Mouse (Mus musculus) forebrain, postnatal 0 days (tissue): Measurements from ENCODE around the gene Irgc1. TPM values are rescaled to one million over a fixed set of nuclear protein-coding genes. Genes with fewer than 3 reads are reported as not detected.
"Not testable (repeated sequence)": the region's sequence is repeated elsewhere in the genome, so short reads cannot be mapped to it uniquely, and the experiment has no call there.

Experiments used
- ATAC-seq: fragments of 200-750 bp; cut with Nextera tagmentation; 2 replicates; pipeline ENCODE4 v1.8.0; 2017; ENCODE audit warnings: mild to moderate bottlenecking, moderate library complexity
- DNase-seq: peaks from one replicate; pipeline ENCODE4 v3.0.0-alpha.2; 2015
- H3K27ac ChIP-seq: fragments of 300-500 bp; sonication (generic); 2 replicates; pipeline ENCODE4 v1.5.1; 2014; ENCODE audit warnings: low read depth, mild to moderate bottlenecking, antibody characterized with exemption, low read length, moderate library complexity, mixed read lengths
- H3K27me3 ChIP-seq: fragments of 300-500 bp; sonication (generic); 2 replicates; pipeline ENCODE4 v1.6.1; 2014; ENCODE audit warnings: mild to moderate bottlenecking, low read length, mixed read lengths; ENCODE audit not compliant: insufficient read depth
- H3K36me3 ChIP-seq: fragments of 300-500 bp; sonication (generic); 2 replicates; pipeline ENCODE4 v1.6.1; 2014; ENCODE audit warnings: mild to moderate bottlenecking, moderate library complexity; ENCODE audit not compliant: insufficient read depth
- H3K4me1 ChIP-seq: fragments of 300-500 bp; sonication (generic); 2 replicates; pipeline ENCODE4 v1.6.1; 2014; ENCODE audit warnings: antibody characterized with exemption; ENCODE audit not compliant: insufficient read depth
- H3K4me2 ChIP-seq: fragments of 300-500 bp; sonication (generic); 2 replicates; pipeline ENCODE4 v1.6.1; 2014; ENCODE audit warnings: low read depth, mild to moderate bottlenecking, moderate library complexity
- H3K4me3 ChIP-seq: fragments of 300-500 bp; sonication (generic); 2 replicates; pipeline ENCODE4 v1.5.1; 2014; ENCODE audit warnings: low read depth, low read length, mixed read lengths
- H3K9ac ChIP-seq: fragments of 300-500 bp; sonication (generic); 2 replicates; pipeline ENCODE4 v1.6.1; 2014; ENCODE audit warnings: mild to moderate bottlenecking
- H3K9me3 ChIP-seq: fragments of 300-500 bp; sonication (generic); 2 replicates; pipeline ENCODE4 v1.6.1; 2016; ENCODE audit warnings: low read length
- CTCF ChIP-seq: sonication (generic); IDR thresholded peaks from 2 replicates; pipeline ENCODE4 v1.5.1; 2016; ENCODE audit warnings: antibody characterized with exemption, control low read depth, low read depth
- WGBS: fragments of 180-500 bp; shearing (Covaris S2); extraction: QIAGEN DNeasy Blood & Tissue Kit; methylation state at CpG from one replicate; pipeline ENCODE4 v1.1.7; 2014; 5-methylcytosine and 5-hydroxymethylcytosine counted together
- polyA plus RNA-seq: library from polyadenylated mRNA; unstranded; fragments of >200 nt; fragmentation: Nextera tagmentation; extraction: Ambion mirVana; gene quantifications from 2 replicates; pipeline ENCODE4 v1.2.1, GENCODE M21; 2015
- total RNA-seq: library from RNA; depleted of rRNA; stranded (reverse); fragments of >200 nt; gene quantifications from 2 replicates; pipeline ENCODE4 v1.2.3, GENCODE M21; 2014

Gene Irgc1
- total and polyA plus RNA-seq, 2 experiments from 2014 or later, result not detected

GRCm38 (mm10) chr7:24410831-24411230 lies 41.3 kb downstream of the Irgc1 start:
- 86% methylated on average over 3 of the region's 3 CpGs for WGBS
- Histone ChIP-seq H3K27ac (no peak overlapping the region), H3K27me3 (no peaks in the 10 kb centered on the region), H3K4me2 (no peak overlapping the region), H3K36me3 (peaks cover 17% of the 10 kb centered on the region), H3K9ac (no peak overlapping the region), H3K4me1 (no peaks in the 10 kb centered on the region), H3K9me3 (no peaks in the 10 kb centered on the region), H3K4me3 (no peak overlapping the region)
- DNase-seq, result no peak
- ATAC-seq, result no peak
- TF ChIP-seq CTCF, result no peak

GRCm38 (mm10) chr7:24410123-24410522 lies 42.0 kb downstream of the Irgc1 start:
- H3K36me3 ChIP-seq, result peaks cover 24% of the 10 kb centered on the region
- no peaks in the 10 kb centered on the region for H3K4me1 ChIP-seq
- H3K9ac ChIP-seq, result no peak overlapping the region
- no peak overlapping the region for H3K4me3 ChIP-seq
- no peak for TF ChIP-seq CTCF
- no peaks in the 10 kb centered on the region for H3K27me3 ChIP-seq
- no peak for DNase-seq
- no peaks in the 10 kb centered on the region for H3K9me3 ChIP-seq
- H3K4me2 ChIP-seq, result no peak overlapping the region
- no peak for ATAC-seq
- 86% methylated on average over 6 of the region's 6 CpGs for WGBS
- H3K27ac ChIP-seq, result no peak overlapping the region

- Histone ChIP-seq H3K4me2 (no peak overlapping the region), H3K36me3 (peaks cover 39% of the 10 kb centered on the region), H3K9me3 (no peaks in the 10 kb centered on the region), H3K27me3 (no peaks in the 10 kb centered on the region), H3K4me1 (no peaks in the 10 kb centered on the region), H3K4me3 (no peak overlapping the region), H3K27ac (no peak overlapping the region), H3K9ac (no peak overlapping the region)
- DNase-seq (no peak), ATAC-seq (no peak)
- TF ChIP-seq CTCF, result no peak
- WGBS, result 94% methylated on average over 9 of the region's 9 CpGs
Measured at GRCm38 (mm10) chr7:24408186-24408585, 43.9 kb downstream of the Irgc1 start.

DNA sequence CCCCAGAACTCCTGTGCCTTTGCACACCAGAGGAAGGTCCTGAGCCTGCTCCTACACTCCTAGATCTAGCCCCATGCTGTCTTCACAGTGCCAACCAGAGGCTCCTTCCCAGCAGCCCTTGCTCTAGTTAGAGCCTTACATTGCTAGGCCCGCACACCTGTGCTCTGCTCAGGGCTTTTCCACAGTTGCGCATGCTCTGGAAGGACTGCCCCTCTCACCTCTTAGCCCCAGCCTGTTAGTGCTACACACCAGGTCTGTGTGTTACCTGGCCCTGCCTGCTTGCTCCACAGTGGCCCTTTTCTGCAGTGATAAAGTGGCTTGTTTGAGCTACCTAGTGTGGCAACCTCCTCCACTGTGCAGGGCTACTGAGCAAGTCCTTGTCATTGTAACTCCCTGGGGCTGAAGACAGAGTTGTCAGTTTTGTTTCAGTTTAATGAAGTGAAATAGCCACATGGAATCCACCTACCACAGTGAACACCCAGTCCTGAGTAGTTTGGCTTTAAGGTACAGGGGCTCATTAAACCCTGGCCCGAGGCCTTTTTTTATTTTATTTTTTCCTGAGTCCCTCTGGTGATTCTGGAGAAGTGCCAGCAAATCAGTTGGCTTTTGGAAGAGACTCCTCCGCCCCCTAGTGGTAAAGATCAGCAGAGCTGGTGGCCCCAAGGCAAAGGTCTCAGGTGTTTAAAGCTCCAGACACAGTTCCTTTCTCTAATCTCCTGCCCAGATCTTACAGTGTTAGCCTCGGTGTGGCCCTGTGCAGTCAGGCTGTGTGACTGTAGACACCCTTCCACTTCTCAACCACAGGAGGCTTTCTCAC lies 45.4 kb downstream of the Irgc1 start:
- no peaks in the 10 kb centered on the region for H3K4me1 ChIP-seq
- DNase-seq, result peak; percentile 78
- peak; percentile 78 for TF ChIP-seq CTCF
- no peak overlapping the region for H3K27ac ChIP-seq
- no peaks in the 10 kb centered on the region for H3K27me3 ChIP-seq
- H3K9ac ChIP-seq, result no peak overlapping the region
- WGBS, result 45% methylated on average over 5 of the region's 5 CpGs
- H3K4me3 ChIP-seq, result no peak overlapping the region
- peaks cover 39% of the 10 kb centered on the region for H3K36me3 ChIP-seq
- H3K9me3 ChIP-seq, result no peaks in the 10 kb centered on the region
- peak; percentile 12; the same call in 1 of the 2 replicates for ATAC-seq
- no peak overlapping the region for H3K4me2 ChIP-seq

- no peaks in the 10 kb centered on the region; the same call in 1 of the 2 replicates for H3K4me1 ChIP-seq
- no peak for TF ChIP-seq CTCF
- 93% methylated on average over 13 of the region's 13 CpGs for WGBS
- peaks cover 39% of the 10 kb centered on the region for H3K36me3 ChIP-seq
- no peak for DNase-seq
- no peak overlapping the region for H3K27ac ChIP-seq
- H3K27me3 ChIP-seq, result no peaks in the 10 kb centered on the region
- no peak for ATAC-seq
- no peak overlapping the region for H3K4me2 ChIP-seq
- no peak overlapping the region for H3K4me3 ChIP-seq
- no peaks in the 10 kb centered on the region for H3K9me3 ChIP-seq
- H3K9ac ChIP-seq, result no peak overlapping the region
Measured at GRCm38 (mm10) chr7:24405649-24406048, 46.4 kb downstream of the Irgc1 start.

- peak; percentile 65 for TF ChIP-seq CTCF
- 97% methylated on average over 9 of the region's 9 CpGs for WGBS
- H3K9me3 ChIP-seq, result no peaks in the 10 kb centered on the region
Measured at GRCm38 (mm10) chr7:24402851-24403250, 49.2 kb downstream of the Irgc1 start.

DNA sequence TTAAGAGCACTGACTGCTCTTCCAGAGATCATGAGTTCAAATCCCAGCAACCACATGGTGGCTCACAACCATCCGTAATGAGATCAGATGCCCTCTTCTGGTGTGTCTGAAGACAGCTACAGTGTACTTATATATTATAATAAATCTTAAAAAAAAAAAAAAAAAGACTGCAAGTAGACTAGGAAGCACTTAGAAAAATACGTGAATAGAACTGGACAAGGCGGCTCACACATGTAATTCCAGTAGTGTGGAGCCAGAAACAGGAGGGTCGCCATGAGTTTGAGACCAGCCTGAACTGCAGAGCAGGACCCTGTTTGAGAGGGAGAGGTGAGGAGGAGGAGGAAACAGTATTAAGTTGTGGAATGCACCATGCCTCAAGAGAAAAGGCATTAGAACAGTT lies 51.6 kb downstream of the Irgc1 start:
- not testable (repeated sequence) for ATAC-seq, H3K4me1 ChIP-seq, H3K9me3 ChIP-seq, H3K9ac ChIP-seq, H3K27me3 ChIP-seq, H3K4me3 ChIP-seq, H3K27ac ChIP-seq, DNase-seq
- H3K36me3 ChIP-seq, result peaks cover 19% of the 10 kb centered on the region
- peak overlapping the region; percentile 45; the same call in 1 of the 2 replicates for H3K4me2 ChIP-seq
- WGBS, result 92% methylated on average over 4 of the region's 4 CpGs

More at GRCm38 (mm10) chr7:24402851-24403250, 49.2 kb downstream of the Irgc1 start:
- Histone ChIP-seq H3K27ac (no peak overlapping the region), H3K4me3 (no peak overlapping the region), H3K4me1 (no peaks in the 10 kb centered on the region; the same call in 1 of the 2 replicates), H3K36me3 (peaks cover 36% of the 10 kb centered on the region), H3K27me3 (no peaks in the 10 kb centered on the region), H3K4me2 (no peak overlapping the region), H3K9ac (no peak overlapping the region)
- ATAC-seq, result no peak
- DNase-seq, result no peak
